Mouse (Mus musculus) neural tube, embryonic 13.5 days (tissue): Measurements from ENCODE around the gene Shkbp1. TPM values are rescaled to one million over a fixed set of nuclear protein-coding genes. Genes with fewer than 3 reads are reported as not detected.

Source experiments
- ATAC-seq: fragments of 200-750 bp; cut with Nextera tagmentation; 2 replicates; pipeline ENCODE4 v1.8.0; 2017; ENCODE audit warnings: low read depth, mild to moderate bottlenecking, moderate TSS enrichment, moderate library complexity
- H3K27ac ChIP-seq: fragments of 300-500 bp; sonication (generic); replicated peaks from 2 replicates; pipeline ENCODE4 v1.5.1; 2015; ENCODE audit warnings: moderate library complexity, mild to moderate bottlenecking, inconsistent platforms
- H3K27me3 ChIP-seq: fragments of 300-500 bp; sonication (generic); 2 replicates; pipeline ENCODE4 v1.6.1; 2015; ENCODE audit warnings: mild to moderate bottlenecking, inconsistent platforms
- H3K36me3 ChIP-seq: fragments of 300-500 bp; sonication (generic); 2 replicates; pipeline ENCODE4 v1.6.1; 2015; ENCODE audit warnings: mild to moderate bottlenecking, inconsistent platforms
- H3K4me1 ChIP-seq: fragments of 300-500 bp; sonication (generic); replicated peaks from 2 replicates; pipeline ENCODE4 v1.6.1; 2015; ENCODE audit warnings: inconsistent platforms
- H3K4me2 ChIP-seq: fragments of 300-500 bp; sonication (generic); 2 replicates; pipeline ENCODE4 v1.6.1; 2015; ENCODE audit warnings: inconsistent platforms, mild to moderate bottlenecking, moderate library complexity
- H3K4me3 ChIP-seq: fragments of 300-500 bp; sonication (generic); 2 replicates; pipeline ENCODE4 v1.5.1; 2015; ENCODE audit warnings: mild to moderate bottlenecking, inconsistent platforms
- H3K9ac ChIP-seq: fragments of 300-500 bp; sonication (generic); 2 replicates; pipeline ENCODE4 v1.6.1; 2015; ENCODE audit warnings: moderate library complexity, mild to moderate bottlenecking, inconsistent platforms
- H3K9me3 ChIP-seq: fragments of 300-500 bp; sonication (generic); 2 replicates; pipeline ENCODE4 v1.6.1; 2016; ENCODE audit warnings: inconsistent platforms
- WGBS: fragments of 180-500 bp; shearing (Covaris S2); methylation state at CpG from one replicate; pipeline ENCODE4 v1.1.7; 2015; 5-methylcytosine and 5-hydroxymethylcytosine counted together
- polyA plus RNA-seq: library from polyadenylated mRNA; unstranded; fragments of >200 nt; fragmentation: Nextera tagmentation; extraction: Ambion mirVana; gene quantifications from 2 replicates; pipeline ENCODE4 v1.2.1, GENCODE M21; 2015

Gene Shkbp1
- polyA plus RNA-seq, 1 experiment from 2014 or later: 59.6 TPM

DNA sequence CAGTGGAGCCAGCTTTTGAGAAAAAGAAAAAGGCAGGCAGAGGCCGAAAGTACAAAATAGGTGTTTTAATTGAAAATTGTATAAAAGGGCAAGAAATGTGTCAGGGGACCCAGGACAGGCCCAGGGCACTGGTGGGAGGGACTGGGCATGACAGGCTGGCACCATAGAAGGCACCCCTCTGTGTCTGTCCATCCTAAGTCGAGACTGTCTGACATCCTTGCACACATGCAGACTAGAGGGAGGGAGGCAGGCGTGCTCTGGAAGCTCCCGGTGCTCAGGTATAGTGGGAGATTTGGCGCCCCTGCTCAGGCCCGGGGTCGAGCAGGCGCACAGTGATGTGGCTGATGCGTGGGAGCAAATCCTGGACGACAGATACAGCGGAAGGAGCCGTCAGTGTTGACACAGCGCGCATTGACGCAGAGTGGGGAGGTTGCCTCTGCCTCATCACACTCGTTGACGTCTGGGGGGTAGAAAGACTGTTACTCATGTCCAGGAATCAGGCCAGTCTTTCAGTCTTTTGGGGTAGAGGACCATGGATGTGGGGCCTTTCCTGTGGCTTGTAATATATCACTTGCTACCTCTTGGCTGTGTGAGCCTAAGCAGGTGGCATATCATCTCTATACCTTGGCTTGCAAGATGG lies 50.6 kb downstream of the Shkbp1 start:
- Histone ChIP-seq H3K27ac (no peak overlapping the region), H3K4me3 (no peak overlapping the region), H3K27me3 (peaks cover 29% of the 10 kb centered on the region), H3K9me3 (no peaks in the 10 kb centered on the region), H3K4me1 (peaks cover 8% of the 10 kb centered on the region), H3K36me3 (no peaks in the 10 kb centered on the region), H3K9ac (no peak overlapping the region), H3K4me2 (no peak overlapping the region)
- 89% methylated on average over 17 of the region's 17 CpGs for whole genome bisulfite sequencing
- no peak for ATAC-seq

GRCm38 (mm10) chr7:27302172-27302571 lies 53.6 kb downstream of the Shkbp1 start:
- Histone ChIP-seq H3K9ac (no peak overlapping the region), H3K4me1 (no peaks in the 10 kb centered on the region), H3K27me3 (peaks cover 12% of the 10 kb centered on the region), H3K27ac (no peak overlapping the region), H3K9me3 (no peaks in the 10 kb centered on the region), H3K36me3 (no peaks in the 10 kb centered on the region), H3K4me3 (no peak overlapping the region), H3K4me2 (no peak overlapping the region)
- ATAC-seq: no peak
- 10% methylated on average over 11 of the region's 11 CpGs for WGBS

DNA sequence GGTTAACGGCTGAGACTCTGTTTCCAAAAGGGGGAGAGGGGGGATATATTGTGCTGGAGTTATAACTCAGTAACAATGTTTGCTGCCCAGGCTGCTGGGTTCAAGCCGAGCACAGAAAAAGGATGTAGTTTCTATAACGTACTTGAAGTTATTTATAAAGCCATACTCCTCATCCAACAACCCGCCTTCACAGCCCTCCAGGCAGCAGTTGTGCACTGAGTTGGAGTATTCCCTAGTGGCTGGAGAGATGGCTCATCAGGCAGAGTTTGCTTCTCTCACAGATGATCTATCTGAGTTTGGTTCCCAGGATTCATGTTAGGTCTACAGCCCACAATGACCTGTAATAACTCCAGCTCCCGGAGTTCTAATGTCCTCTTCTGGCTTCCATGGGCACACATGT lies 55.0 kb downstream of the Shkbp1 start:
- Histone ChIP-seq H3K4me3 (no peak overlapping the region), H3K27ac (no peak overlapping the region), H3K9me3 (no peaks in the 10 kb centered on the region), H3K9ac (no peak overlapping the region), H3K27me3 (peaks cover 12% of the 10 kb centered on the region), H3K4me2 (no peak overlapping the region), H3K4me1 (no peaks in the 10 kb centered on the region), H3K36me3 (no peaks in the 10 kb centered on the region)
- no peak for ATAC-seq
- WGBS: 68% methylated on average over 5 of the region's 5 CpGs

DNA sequence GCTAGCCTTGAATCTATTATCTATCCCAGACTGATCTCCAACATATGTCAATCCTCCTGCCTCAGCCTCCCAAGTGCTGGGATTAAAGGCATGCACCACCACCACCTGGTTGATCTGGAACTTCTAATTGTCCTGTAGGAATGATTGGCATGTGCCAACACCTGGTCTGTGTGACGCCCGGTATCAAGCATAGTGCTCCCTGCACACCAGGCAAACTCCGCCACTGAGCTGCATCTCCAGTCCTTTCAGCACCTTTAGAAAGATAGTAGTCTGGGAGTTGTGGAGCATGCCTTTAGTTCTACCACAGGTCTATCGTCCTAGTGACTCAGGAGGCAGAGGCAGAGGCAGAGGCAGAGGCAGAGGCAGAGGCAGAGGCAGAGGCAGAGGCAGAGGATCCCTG lies 55.5 kb downstream of the Shkbp1 start:
- 86% methylated on average over 4 of the region's 4 CpGs for WGBS
- no peak overlapping the region for H3K4me3 ChIP-seq
- no peaks in the 10 kb centered on the region for H3K4me1 ChIP-seq
- no peak overlapping the region for H3K27ac ChIP-seq
- H3K9me3 ChIP-seq: no peaks in the 10 kb centered on the region
- no peak overlapping the region for H3K4me2 ChIP-seq
- no peaks in the 10 kb centered on the region for H3K36me3 ChIP-seq
- H3K27me3 ChIP-seq: peaks cover 12% of the 10 kb centered on the region
- ATAC-seq: no peak
- H3K9ac ChIP-seq: no peak overlapping the region

GRCm38 (mm10) chr7:27298816-27299215 lies 57.0 kb downstream of the Shkbp1 start:
- no peak overlapping the region for H3K27ac ChIP-seq
- no peak for ATAC-seq
- H3K9ac ChIP-seq: no peak overlapping the region
- H3K36me3 ChIP-seq: no peaks in the 10 kb centered on the region
- no peaks in the 10 kb centered on the region for H3K4me1 ChIP-seq
- H3K27me3 ChIP-seq: peaks cover 8% of the 10 kb centered on the region
- WGBS: 80% methylated on average over 6 of the region's 6 CpGs
- H3K9me3 ChIP-seq: no peaks in the 10 kb centered on the region
- H3K4me2 ChIP-seq: no peak overlapping the region
- H3K4me3 ChIP-seq: no peak overlapping the region

DNA sequence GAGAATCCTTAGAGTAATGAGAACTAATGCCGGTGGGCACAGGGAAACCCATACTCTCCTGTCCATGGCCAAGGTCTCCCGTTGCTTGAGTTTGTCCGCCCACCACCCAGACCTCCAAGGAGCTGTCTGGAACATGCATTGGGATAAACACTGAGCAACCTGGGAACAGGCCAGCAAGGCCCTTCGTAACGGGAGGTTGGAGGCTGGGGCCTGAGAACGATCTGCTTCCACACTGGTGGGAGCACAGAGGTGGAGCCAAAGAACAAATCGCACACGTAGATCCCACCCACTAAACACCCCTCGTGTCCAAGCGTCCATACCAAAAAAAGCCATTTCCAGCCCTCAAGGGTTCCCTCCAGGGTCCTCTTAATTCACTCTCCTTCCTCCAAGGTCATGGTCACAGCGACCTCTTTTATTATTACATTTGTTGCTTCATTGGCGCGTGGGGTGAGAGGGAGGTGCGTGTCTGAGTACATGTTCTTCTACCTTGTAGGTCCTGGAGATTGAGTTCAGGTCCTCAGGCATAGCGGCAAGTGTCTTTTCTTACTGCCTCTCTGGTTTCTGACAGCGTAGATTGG lies 57.7 kb downstream of the Shkbp1 start:
- WGBS: 90% methylated on average over 16 of the region's 16 CpGs
- no peak overlapping the region for H3K4me3 ChIP-seq

GRCm38 (mm10) chr7:27296518-27296917 lies 59.3 kb downstream of the Shkbp1 start:
- H3K4me3 ChIP-seq: no peak overlapping the region
- H3K27ac ChIP-seq: no peak overlapping the region
- no peaks in the 10 kb centered on the region for H3K36me3 ChIP-seq
- no peak overlapping the region for H3K9ac ChIP-seq
- ATAC-seq: no peak
- H3K4me2 ChIP-seq: no peak overlapping the region
- H3K27me3 ChIP-seq: no peaks in the 10 kb centered on the region
- no peaks in the 10 kb centered on the region for H3K9me3 ChIP-seq
- whole genome bisulfite sequencing: 92% methylated on average over 4 of the region's 4 CpGs
- no peaks in the 10 kb centered on the region for H3K4me1 ChIP-seq

More for the DNA sequence above, 57.7 kb downstream of the Shkbp1 start:
- Histone ChIP-seq H3K27me3 (peaks cover 6% of the 10 kb centered on the region), H3K4me2 (no peak overlapping the region), H3K9me3 (no peaks in the 10 kb centered on the region), H3K9ac (no peak overlapping the region), H3K4me1 (no peaks in the 10 kb centered on the region), H3K36me3 (no peaks in the 10 kb centered on the region), H3K27ac (no peak overlapping the region)
- no peak for ATAC-seq

DNA sequence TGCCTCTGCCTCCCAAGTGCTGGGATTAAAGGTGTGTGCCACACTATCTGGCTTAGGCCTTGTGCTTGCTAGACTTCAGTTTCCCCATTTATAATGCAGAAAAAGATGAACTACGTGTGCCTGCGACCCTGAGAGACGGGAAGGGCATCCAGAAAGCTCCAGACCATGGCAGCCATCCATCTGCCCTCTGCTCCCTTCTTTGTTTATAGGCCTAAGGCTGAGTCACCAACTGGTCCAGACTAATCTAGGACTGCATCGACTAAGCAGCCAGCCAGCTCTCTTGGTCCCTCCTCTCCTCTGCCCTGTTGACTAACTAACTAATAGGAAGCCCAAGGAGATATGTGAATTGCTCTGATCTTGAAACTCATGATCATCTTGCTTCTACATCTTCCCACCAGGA lies 59.9 kb downstream of the Shkbp1 start:
- WGBS: 88% methylated on average over 4 of the region's 4 CpGs
- no peak overlapping the region for H3K9ac ChIP-seq
- no peak overlapping the region for H3K4me2 ChIP-seq
- no peaks in the 10 kb centered on the region for H3K36me3 ChIP-seq
- no peaks in the 10 kb centered on the region for H3K9me3 ChIP-seq
- H3K27ac ChIP-seq: no peak overlapping the region
- H3K4me1 ChIP-seq: no peaks in the 10 kb centered on the region
- no peaks in the 10 kb centered on the region for H3K27me3 ChIP-seq
- H3K4me3 ChIP-seq: no peak overlapping the region
- no peak for ATAC-seq

Other genes with a start within 250 kb of the Shkbp1 start
- not detected in 2 replicates for gene Cyp2f2, start 236.1 kb downstream of the Shkbp1 start, polyA plus RNA-seq
- gene Cyp2t4, start 202.3 kb downstream of the Shkbp1 start, polyA plus RNA-seq: 0.21 TPM in 1 of 2 replicates, not detected in the other
- gene Egln2, start 189.2 kb downstream of the Shkbp1 start, polyA plus RNA-seq: 78.8 and 89.1 TPM in 2 replicates
- gene Rab4b, start 177.1 kb downstream of the Shkbp1 start, polyA plus RNA-seq: 114 and 125 TPM in 2 replicates
- gene Gm21983, start 174.9 kb downstream of the Shkbp1 start, polyA plus RNA-seq: 0.35 TPM in 1 of 2 replicates, not detected in the other
- 9.7 and 13.9 TPM in 2 replicates for gene Mia, start 174.9 kb downstream of the Shkbp1 start, polyA plus RNA-seq
- gene BC024978, start 160.2 kb downstream of the Shkbp1 start, polyA plus RNA-seq: 3.4 and 4.0 TPM in 2 replicates
- 206 and 216 TPM in 2 replicates for gene Snrpa, start 159.7 kb downstream of the Shkbp1 start, polyA plus RNA-seq
- 5.1 and 7.5 TPM in 2 replicates for gene Itpkc, start 127.4 kb downstream of the Shkbp1 start, polyA plus RNA-seq
- 22.2 and 22.6 TPM in 2 replicates for gene Coq8b, start 123.0 kb downstream of the Shkbp1 start, polyA plus RNA-seq
- gene Numbl, start 97.6 kb downstream of the Shkbp1 start, polyA plus RNA-seq: 52.8 and 55.3 TPM in 2 replicates
- gene Ltbp4, start 18.3 kb downstream of the Shkbp1 start, polyA plus RNA-seq: 6.9 and 8.0 TPM in 2 replicates
- not detected in 2 replicates for gene Gm20479, start 1.4 kb upstream of the Shkbp1 start, polyA plus RNA-seq
- gene Sptbn4, start 91.7 kb upstream of the Shkbp1 start, polyA plus RNA-seq: 1.7 and 2.8 TPM in 2 replicates
- gene Blvrb, start 92.0 kb upstream of the Shkbp1 start, polyA plus RNA-seq: 21.3 and 23.3 TPM in 2 replicates
- 16.7 and 16.8 TPM in 2 replicates for gene Sertad3, start 117.7 kb upstream of the Shkbp1 start, polyA plus RNA-seq
- 12.3 and 14.1 TPM in 2 replicates for gene Sertad1, start 130.9 kb upstream of the Shkbp1 start, polyA plus RNA-seq
- gene Prx, start 143.3 kb upstream of the Shkbp1 start, polyA plus RNA-seq: 1.9 TPM in 2 replicates
- 0.39 and 0.71 TPM in 2 replicates for gene Hipk4, start 167.2 kb upstream of the Shkbp1 start, polyA plus RNA-seq
- gene Pld3, start 197.2 kb upstream of the Shkbp1 start, polyA plus RNA-seq: 123 and 128 TPM in 2 replicates
- gene 2310022A10Rik, start 197.2 kb upstream of the Shkbp1 start, polyA plus RNA-seq: 30.9 and 31.9 TPM in 2 replicates
- 59.6 and 66.2 TPM in 2 replicates for gene Akt2, start 235.5 kb upstream of the Shkbp1 start, polyA plus RNA-seq